In the genomic region with DNA sequence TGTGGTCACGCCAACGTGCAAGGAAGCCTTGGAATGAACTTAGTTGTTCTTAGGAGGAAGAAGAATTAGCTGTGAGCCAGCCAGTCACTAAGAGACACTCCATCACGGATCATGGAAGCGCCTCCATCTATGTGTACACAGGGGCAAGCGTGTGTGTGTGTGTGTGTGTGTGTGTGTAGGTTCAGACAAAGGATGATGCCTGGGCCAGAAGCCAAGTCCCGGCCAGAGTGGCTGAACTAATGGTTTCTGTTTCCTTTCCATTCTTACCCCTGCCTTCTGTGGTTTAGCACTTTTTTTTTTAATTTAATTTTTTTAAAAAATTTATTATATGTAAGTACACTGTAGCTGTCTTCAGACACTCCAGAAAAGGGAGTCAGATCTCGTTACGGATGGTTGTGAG, we compare ENCODE assay signal across 28 mouse cellular contexts. TPM values are rescaled to one million over a fixed set of nuclear protein-coding genes. Genes with fewer than 3 reads are reported as not detected.
DNase-seq lines count a peak whose midpoint lies in the region; ATAC-seq and TF ChIP-seq lines count a peak whose summit lies in the region.
"Had no signal": no experiment of that assay in that cellular context is flagged by ENCODE, and none has a peak within 500 bp of the region (broad histone marks: within the 10 kb centered on the region; RNA-seq: fewer than 3 reads in every experiment).

No protein-coding gene starts in this region.

- no peak for TF ChIP-seq CTCF in brain, embryonic 14.5 days (IDR thresholded peaks at IDR 0.05; ENCODE audit: borderline replicate concordance, extremely low read depth, insufficient read depth, insufficient read length)
- no peak for TF ChIP-seq CTCF in left cerebral cortex, adult 2 months (IDR thresholded peaks at IDR 0.05)

- no peak overlapping the region for H3K27ac ChIP-seq in left cerebral cortex, adult 2 months
- H3K27ac ChIP-seq: embryonic facial prominence, embryonic 10.5 days; embryonic facial prominence, embryonic 13.5 days; forebrain, embryonic 12.5 days; forebrain, embryonic 15.5 days; heart, embryonic 15.5 days; hindbrain, embryonic 10.5 days; hindbrain, embryonic 13.5 days; intestine, embryonic 15.5 days had no signal

- ATAC-seq in megakaryocyte-erythroid progenitor cell, adult 5-6 weeks (replicated peaks; ENCODE audit: low FRiP score, low TSS enrichment, poor library complexity, severe bottlenecking), result no peak
- ATAC-seq: activated CD4-positive, CD25-positive, alpha-beta regulatory T cell, adult 4 months; forebrain, embryonic 15.5 days; hindbrain, embryonic 16.5 days; intestine, embryonic 15.5 days had no signal

- H3K4me3 ChIP-seq in left cerebral cortex, adult 2 months, result no peak overlapping the region
- H3K4me3 ChIP-seq: embryonic facial prominence, embryonic 10.5 days; embryonic facial prominence, embryonic 13.5 days; erythroblast, embryonic 14.5 days; forebrain, embryonic 12.5 days; forebrain, embryonic 15.5 days; heart, embryonic 12.5 days; heart, embryonic 15.5 days; hindbrain, embryonic 10.5 days; hindbrain, embryonic 13.5 days; intestine, embryonic 15.5 days had no signal

- TF ChIP-seq POLR2A in brain, embryonic 14.5 days (IDR thresholded peaks at IDR 0.05; ENCODE audit: borderline replicate concordance, extremely low read depth, insufficient read depth, insufficient read length, poor library complexity, severe bottlenecking), result no peak

- intact Hi-C loops in left cerebral cortex, adult 2 months (cut with DNase I), result no loop called here

- peak; percentile 26 to 34 for DNase-seq in cerebellum, adult 18-20 months
- no peak for DNase-seq in cerebellum, adult 9-11 months
- peak; percentile 80 for DNase-seq in 416B (ENCODE audit: low read depth)
- DNase-seq in brain, embryonic 14.5 days (ENCODE audit: low read depth), result peak; percentile 17
- DNase-seq in cerebellum, postnatal 14 days, result peak; percentile 33 to 45
- no peak for DNase-seq in left cerebral cortex, adult 8-10 months (ENCODE audit: low spot score in 2 of 2)
- DNase-seq in left cerebral cortex, adult 2 months (ENCODE audit: extremely low spot score in 1 of 2, low spot score in 2 of 2), result no peak
- DNase-seq: adrenal gland, adult 8-10 months; adrenal gland, postnatal 25 days; gastrocnemius, postnatal 25 days; heart, adult 18-20 months; heart, postnatal 10 days; heart, postnatal 36 days; kidney, adult 11 months had no signal

RNA-seq across cellular contexts. Expression of a gene that starts 13.1 kb away (rescaled TPM):
- polyA plus RNA-seq in brain, embryonic 14.5 days (2012; rRNA removed), result 20.5 and 33.7 TPM in 2 replicates
- total RNA-seq in left cerebral cortex, adult 8-10 months (2022), result 100 to 1,000 TPM in 2 of 4 experiments, 10 to 100 TPM in 2; 89.8 to 107 (median 99.9) TPM
- total RNA-seq in megakaryocyte-erythroid progenitor cell, adult 5-6 weeks (2014; fragmentation: Nextera tagmentation), result not detected in 2 replicates
- not detected in 2 replicates for total RNA-seq in megakaryocyte-erythroid progenitor cell, adult 5-6 weeks (2017)
- 100 to 1,000 TPM; 124 TPM for total RNA-seq in left cerebral cortex, adult 2 months (2021)
- total RNA-seq: common myeloid progenitor, adult 5-6 weeks had no signal
- polyA plus RNA-seq: activated CD4-positive, CD25-positive, alpha-beta regulatory T cell, adult 4 months; erythroblast, embryonic 14.5 days had no signal

RNA-seq across cellular contexts. Expression of a gene that starts 58.4 kb away (rescaled TPM):
- 4.5 and 4.6 TPM in 2 replicates for polyA plus RNA-seq in brain, embryonic 14.5 days (2012; rRNA removed)
- total RNA-seq in left cerebral cortex, adult 8-10 months (2022), result 1 to 10 TPM; 1.9 to 4.1 (median 2.6) TPM
- not detected in 2 replicates for total RNA-seq in megakaryocyte-erythroid progenitor cell, adult 5-6 weeks (2014; fragmentation: Nextera tagmentation)
- total RNA-seq in megakaryocyte-erythroid progenitor cell, adult 5-6 weeks (2017), result not detected in 2 replicates
- total RNA-seq in left cerebral cortex, adult 2 months (2021), result under 1 TPM; 0.48 to 0.65 TPM
- total RNA-seq: common myeloid progenitor, adult 5-6 weeks had no signal
- polyA plus RNA-seq: activated CD4-positive, CD25-positive, alpha-beta regulatory T cell, adult 4 months; erythroblast, embryonic 14.5 days had no signal

Comparison
In these comparisons a context has a peak if more than half of its experiments do, and no peak if none do; other contexts are left out.
1. DNase-seq: peak in cerebellum, adult 18-20 months (2 of 2), 416B (single experiment), brain, embryonic 14.5 days (single experiment) and cerebellum, postnatal 14 days (2 of 2); none in cerebellum, adult 9-11 months (single experiment), left cerebral cortex, adult 8-10 months (0 of 2) and left cerebral cortex, adult 2 months (0 of 2).
2. RNA of a gene that starts 13.1 kb away (total RNA-seq): 124 TPM in left cerebral cortex, adult 2 months and 89.8 to 107 TPM in left cerebral cortex, adult 8-10 months; not detected in megakaryocyte-erythroid progenitor cell, adult 5-6 weeks; every median in the first group is over 10 times any median in the second.